Mouse (Mus musculus) megakaryocyte, adult 5-6 weeks (primary cell): ENCODE measurements at regions not wholly inside any gene's neighbourhood (a gene's known extent, or its start where the extent isn't known, plus 50 kb on each side); places are given as distances from the start of the nearest gene placed in this dataset.

Experiments
- ATAC-seq: 2 replicates; pipeline ENCODE4 v1.8.0; 2016; ENCODE audit warnings: mild to moderate bottlenecking, inconsistent platforms; ENCODE audit not compliant: poor library complexity, severe bottlenecking

DNA sequence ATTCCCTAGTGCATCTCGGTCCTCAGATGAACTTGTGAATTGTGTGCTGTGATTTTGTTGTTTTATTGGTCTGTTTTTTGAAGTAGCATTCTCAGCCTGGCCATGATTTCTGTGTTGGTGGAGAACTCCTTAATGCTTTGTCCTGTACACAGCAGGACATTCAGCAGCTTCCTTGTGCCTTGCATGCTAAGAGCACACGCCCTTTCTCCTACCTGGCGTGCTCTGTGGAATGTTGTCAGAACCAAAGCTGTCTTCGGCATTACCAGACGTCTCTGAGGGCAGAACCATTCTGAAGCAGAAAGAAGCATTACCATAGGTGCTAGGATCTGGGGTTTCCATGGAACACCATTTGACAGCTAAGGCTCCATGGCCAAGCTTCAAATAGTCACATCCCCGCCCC is 75.0 kb upstream of the Epc2 start:
- no peak for ATAC-seq

DNA sequence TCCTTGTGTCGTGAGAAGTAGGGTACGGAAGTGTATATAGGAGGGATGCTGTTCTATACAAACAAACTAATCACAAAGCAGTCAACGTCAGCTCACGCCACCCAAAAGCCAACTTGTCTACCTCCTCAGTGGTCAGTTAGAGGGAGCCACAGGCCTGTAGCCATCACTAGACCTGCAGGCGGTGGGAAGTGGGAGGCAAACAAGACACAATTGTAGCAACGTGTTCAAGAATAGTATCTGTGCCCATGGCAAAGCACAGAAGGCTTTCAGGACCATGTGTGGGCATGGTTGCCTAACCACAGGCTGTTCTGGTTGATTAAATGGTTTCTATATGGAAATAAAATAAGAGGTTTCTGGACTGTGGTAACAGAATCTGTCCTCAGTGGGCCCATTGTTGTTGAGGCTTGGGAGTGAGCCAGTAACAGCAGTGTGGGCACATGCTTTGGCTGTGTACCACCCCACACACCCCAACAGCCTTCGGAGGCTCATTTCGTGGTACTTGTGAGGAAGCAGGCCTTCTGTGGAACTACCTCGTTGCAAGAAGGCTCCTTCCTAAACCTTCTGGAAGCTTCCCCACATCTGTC is 72.0 kb upstream of the Epc2 start:
- no peak for ATAC-seq

DNA sequence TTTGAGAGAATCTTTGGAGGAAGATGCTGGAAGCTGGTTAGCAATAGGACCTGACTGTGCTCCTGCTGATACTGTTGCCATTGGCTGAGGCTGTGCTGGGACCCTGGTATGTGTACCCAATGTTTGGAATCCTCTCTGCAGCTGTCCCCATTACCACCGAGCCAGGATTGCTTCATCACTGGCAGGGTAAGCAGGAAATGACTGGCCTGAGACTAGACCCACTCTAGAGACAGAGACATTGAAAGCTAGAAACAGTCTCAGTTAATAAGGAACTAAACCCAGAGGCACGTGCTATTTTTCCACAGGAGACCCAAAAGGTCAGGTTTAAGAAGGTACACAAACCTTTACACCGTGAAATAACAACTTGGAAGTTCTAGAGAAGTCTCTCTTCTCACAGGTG is 70.3 kb upstream of the Epc2 start:
- ATAC-seq = peak; percentile 73

DNA sequence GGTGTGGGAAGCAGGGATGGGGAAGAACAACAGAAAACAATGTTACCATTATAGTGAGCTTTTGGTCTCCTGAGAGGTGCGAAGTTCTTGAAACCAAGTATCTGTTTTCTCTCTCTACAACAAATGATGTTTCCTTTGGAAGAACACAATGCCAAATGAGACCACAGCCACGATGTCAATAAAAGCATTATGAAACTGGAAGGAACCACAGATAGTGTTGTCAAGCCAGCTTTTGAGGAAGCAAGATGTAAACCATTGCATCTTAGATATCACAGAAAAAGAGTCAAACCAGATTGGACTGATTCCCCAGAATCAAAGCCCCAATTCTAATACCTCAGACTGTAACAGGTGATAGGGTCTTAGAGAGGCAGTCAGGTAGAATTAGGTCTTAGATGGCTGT is 64.5 kb upstream of the Epc2 start:
- peak; percentile 75 for ATAC-seq

DNA sequence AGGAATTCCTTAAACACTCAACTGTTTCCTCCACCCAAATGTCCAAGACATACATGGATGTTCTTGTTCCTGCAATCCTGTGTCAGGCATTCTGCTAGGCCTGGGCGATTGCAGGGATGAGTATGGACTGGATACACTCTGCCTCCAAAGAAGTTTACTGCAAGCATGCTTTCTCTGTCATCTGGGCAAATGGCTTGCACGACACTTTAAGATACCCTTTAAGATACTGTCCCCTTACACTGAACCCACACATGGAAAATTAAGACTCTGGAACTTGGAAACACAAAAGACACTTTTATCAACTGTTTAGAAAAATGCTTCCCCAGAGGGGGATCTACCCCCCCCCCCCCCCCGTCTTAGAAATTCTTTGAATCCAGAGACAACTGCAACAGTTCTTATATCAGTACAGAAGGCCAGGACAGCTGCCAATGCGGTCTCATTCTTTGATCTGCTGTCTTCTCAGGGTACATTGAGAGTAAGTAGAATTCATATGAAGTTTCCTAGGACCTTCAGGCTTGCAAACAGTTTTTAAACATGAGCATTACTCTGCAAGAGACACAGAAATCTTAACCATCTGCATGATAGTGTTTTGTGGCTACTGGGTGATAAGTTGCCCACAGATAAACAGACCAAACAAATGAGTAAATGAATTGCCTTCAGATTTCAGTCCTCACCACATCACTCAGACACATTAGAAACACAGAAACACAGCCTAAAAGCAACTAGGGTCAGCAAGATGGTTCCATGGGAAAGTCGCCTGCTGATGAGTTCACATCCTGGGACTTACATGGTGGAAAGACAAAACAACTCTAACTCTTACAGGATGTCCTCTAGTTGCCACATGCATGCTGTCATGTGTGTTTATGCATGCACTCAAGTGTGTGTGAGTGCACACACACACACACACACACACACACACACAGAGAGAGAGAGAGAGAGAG is 59.7 kb upstream of the Epc2 start:
- ATAC-seq = no peak
